Mouse (Mus musculus) thymus, adult 2 months (tissue): ENCODE results near the gene Cerkl.

Source experiments
- CTCF ChIP-seq: fragments of 200-500 bp; IDR thresholded peaks from 2 replicates; pipeline ENCODE4 v1.5.1; 2012; ENCODE audit warnings: mild to moderate bottlenecking, control low read depth, low read length, moderate library complexity, borderline replicate concordance; ENCODE audit not compliant: control insufficient read depth, poor library complexity, insufficient read depth; ENCODE audit errors: extremely low read depth
- POLR2A ChIP-seq: fragments of 200-500 bp; IDR thresholded peaks from 2 replicates; pipeline ENCODE4 v1.6.1; 2012; ENCODE audit warnings: mild to moderate bottlenecking, low read length, control low read depth, moderate library complexity; ENCODE audit not compliant: control insufficient read depth, poor library complexity, insufficient read depth; ENCODE audit errors: extremely low read depth

- TF ChIP-seq POLR2A (no peak), CTCF (no peak)
Measured at GRCm38 (mm10) chr2:79443401-79443800, 13.2 kb downstream of the Cerkl start.
